Mouse (Mus musculus) MEL (cell line): Measurements from ENCODE around the gene Rhbdl1.

Experiments used
- CHD1 ChIP-seq: IDR thresholded peaks from 2 replicates; pipeline ENCODE4 v1.6.1; 2012; ENCODE audit warnings: low read depth, mild to moderate bottlenecking, inconsistent platforms, low read length, improper control_type of control experiment
- CTCF ChIP-seq, 3 experiments: IDR thresholded peaks in 2 of 3; conservative IDR thresholded peaks in 1 of 3; 2 replicates each; pipeline ENCODE4 v1.5.1; 2011 to 2012; ENCODE audit warnings: low read length in 3 of 3, low read depth in 2 of 3, mild to moderate bottlenecking in 2 of 3, improper control_type of control experiment in 1 of 3, inconsistent platforms in 1 of 3, mixed read lengths in 1 of 3, moderate library complexity in 1 of 3; ENCODE audit not compliant: control insufficient read depth in 1 of 3, insufficient read depth in 1 of 3, poor library complexity in 1 of 3, severe bottlenecking in 1 of 3
- EP300 ChIP-seq, 2 experiments: IDR thresholded peaks; 2 replicates each; pipeline ENCODE4 v1.6.1; 2011; ENCODE audit warnings: improper control_type of control experiment in 2 of 2, low read length in 2 of 2, low read depth in 1 of 2, mild to moderate bottlenecking in 1 of 2
- MEF2A ChIP-seq: IDR thresholded peaks from 2 replicates; pipeline ENCODE4 v1.6.1; 2014; ENCODE audit warnings: low read depth, mild to moderate bottlenecking, inconsistent platforms, low read length, improper control_type of control experiment; ENCODE audit not compliant: poor library complexity, insufficient replicate concordance, severe bottlenecking; ENCODE audit errors: extremely low read depth
- POLR2A ChIP-seq, 2 experiments: IDR thresholded peaks; 2 replicates each; pipeline ENCODE4 v1.6.1; 2011 to 2012; ENCODE audit warnings: low read length in 2 of 2, mild to moderate bottlenecking in 2 of 2, control low read depth in 1 of 2, improper control_type of control experiment in 1 of 2, low read depth in 1 of 2, moderate library complexity in 1 of 2; ENCODE audit not compliant: control insufficient read depth in 1 of 2, insufficient read depth in 1 of 2, poor library complexity in 1 of 2
- SIN3A ChIP-seq: IDR thresholded peaks from 2 replicates; pipeline ENCODE4 v1.6.1; 2012; ENCODE audit warnings: low read length, improper control_type of control experiment, inconsistent platforms
- ZC3H11A ChIP-seq: IDR thresholded peaks from 2 replicates; pipeline ENCODE4 v1.6.1; 2012; ENCODE audit warnings: low read depth, mild to moderate bottlenecking, inconsistent platforms, low read length, improper control_type of control experiment

GRCm38 (mm10) chr17:25882306-25882705, 45.2 kb upstream of the Rhbdl1 start:
- TF ChIP-seq SIN3A (no peak), EP300 (IDR thresholded peaks at IDR 0.05; ENCODE audit: low read depth in 1 of 2, low read length in 2 of 2) (no peak), ZC3H11A (no peak), MEF2A (no peak), CTCF (IDR thresholded peaks at IDR 0.05 in 2 of 3, conservative IDR thresholded peaks at IDR 0.05 in 1 of 3; ENCODE audit: control insufficient read depth in 1 of 3, insufficient read depth in 1 of 3, low read depth in 2 of 3, low read length in 3 of 3, poor library complexity in 1 of 3, severe bottlenecking in 1 of 3) (no peak), POLR2A (IDR thresholded peaks at IDR 0.05; ENCODE audit: control insufficient read depth in 1 of 2, insufficient read depth in 1 of 2, low read depth in 1 of 2, low read length in 2 of 2, poor library complexity in 1 of 2) (no peak), CHD1 (no peak)
